Mouse (Mus musculus) lung, embryonic 15.5 days (tissue): Measurements from ENCODE around the gene Gm49398. TPM values are rescaled to one million over a fixed set of nuclear protein-coding genes. Genes with fewer than 3 reads are reported as not detected.

Source experiments
- ATAC-seq: fragments of 200-750 bp; cut with Nextera tagmentation; 2 replicates; pipeline ENCODE4 v1.8.0; 2017; ENCODE audit warnings: moderate number of reproducible peaks, borderline replicate concordance; ENCODE audit not compliant: low FRiP score, low TSS enrichment; ENCODE audit errors: extremely low read depth
- H3K27ac ChIP-seq: fragments of 300-500 bp; sonication (generic); 2 replicates; pipeline ENCODE4 v1.5.1; 2015; ENCODE audit warnings: moderate library complexity, mild to moderate bottlenecking, inconsistent platforms
- H3K27me3 ChIP-seq: fragments of 300-500 bp; sonication (generic); 2 replicates; pipeline ENCODE4 v1.6.1; 2015; ENCODE audit warnings: inconsistent platforms
- H3K36me3 ChIP-seq: fragments of 300-500 bp; sonication (generic); 2 replicates; pipeline ENCODE4 v1.6.1; 2015; ENCODE audit warnings: inconsistent platforms
- H3K4me1 ChIP-seq: fragments of 300-500 bp; sonication (generic); 2 replicates; pipeline ENCODE4 v1.6.1; 2015; ENCODE audit warnings: inconsistent platforms
- H3K4me2 ChIP-seq: fragments of 300-500 bp; sonication (generic); 2 replicates; pipeline ENCODE4 v1.6.1; 2015; ENCODE audit warnings: inconsistent platforms, mild to moderate bottlenecking, moderate library complexity
- H3K4me3 ChIP-seq: fragments of 300-500 bp; sonication (generic); 2 replicates; pipeline ENCODE4 v1.5.1; 2015; ENCODE audit warnings: mild to moderate bottlenecking, inconsistent platforms
- H3K9ac ChIP-seq: fragments of 300-500 bp; sonication (generic); 2 replicates; pipeline ENCODE4 v1.6.1; 2015; ENCODE audit warnings: inconsistent platforms
- H3K9me3 ChIP-seq: fragments of 300-500 bp; sonication (generic); 2 replicates; pipeline ENCODE4 v1.6.1; 2016; ENCODE audit warnings: inconsistent platforms
- WGBS: fragments of 180-500 bp; shearing (Covaris S2); methylation state at CpG from one replicate; pipeline ENCODE4 v1.1.7; 2015; 5-methylcytosine and 5-hydroxymethylcytosine counted together
- microRNA-seq: library from miRNA; unstranded; fragments of <30 nt; microRNA quantifications from one replicate; pipeline ENCODE4, GENCODE M21; 2016
- polyA plus RNA-seq: library from polyadenylated mRNA; unstranded; fragments of >200 nt; fragmentation: Nextera tagmentation; extraction: Ambion mirVana; gene quantifications from 2 replicates; pipeline ENCODE4 v1.2.1, GENCODE M21; 2015

The Gm49398 gene
- not detected in 2 replicates for polyA plus RNA-seq

GRCm38 (mm10) chr13:61288739-61289138 lies at the start of gene Gm49398:
TSS of gene Gm49398 (minus strand) at chr13:61288839.
- 83% methylated on average over 2 of the region's 2 CpGs for WGBS
- Histone ChIP-seq H3K36me3 (no peaks in the 10 kb centered on the region), H3K9me3 (no peaks in the 10 kb centered on the region)

GRCm38 (mm10) chr13:61255258-61255657 lies 33.4 kb downstream of the Gm49398 start, which contains the start of gene Cts8:
TSS of gene Cts8 (minus strand) at chr13:61255358.
- Histone ChIP-seq H3K27ac (no peak within 1 kb of the TSS), H3K4me2 (no peak within 1 kb of the TSS), H3K27me3 (no peaks in the 10 kb centered on the region), H3K9me3 (no peaks in the 10 kb centered on the region), H3K4me1 (no peaks in the 10 kb centered on the region), H3K9ac (no peak within 1 kb of the TSS), H3K36me3 (no peaks in the 10 kb centered on the region), H3K4me3 (no peak within 1 kb of the TSS)
- no peak for ATAC-seq
- WGBS, result 73% methylated on average over 2 of the region's 2 CpGs

More at GRCm38 (mm10) chr13:61288739-61289138, at the start of gene Gm49398:
- no peak for ATAC-seq
- Histone ChIP-seq H3K4me2 (no peak within 1 kb of the TSS), H3K9ac (no peak within 1 kb of the TSS), H3K4me1 (no peaks in the 10 kb centered on the region), H3K27ac (no peak within 1 kb of the TSS), H3K4me3 (no peak within 1 kb of the TSS), H3K27me3 (no peaks in the 10 kb centered on the region)

GRCm38 (mm10) chr13:61241076-61241947 lies 47.3 kb downstream of the Gm49398 start:
- H3K36me3 ChIP-seq, result no peaks in the 10 kb centered on the region
- H3K4me1 ChIP-seq, result no peaks in the 10 kb centered on the region
- H3K27ac ChIP-seq, result no peak overlapping the region
- no peak overlapping the region for H3K4me2 ChIP-seq
- H3K4me3 ChIP-seq, result no peak overlapping the region
- H3K27me3 ChIP-seq, result no peaks in the 10 kb centered on the region
- no peak for ATAC-seq
- H3K9ac ChIP-seq, result no peak overlapping the region
- H3K9me3 ChIP-seq, result no peaks in the 10 kb centered on the region
- WGBS, result 52% methylated on average over 13 of the region's 13 CpGs

- Histone ChIP-seq H3K9ac (no peak within 1 kb of the TSS), H3K27ac (no peak within 1 kb of the TSS), H3K27me3 (no peaks in the 10 kb centered on the region), H3K4me2 (no peak within 1 kb of the TSS), H3K36me3 (no peaks in the 10 kb centered on the region), H3K4me1 (no peaks in the 10 kb centered on the region), H3K4me3 (no peak within 1 kb of the TSS), H3K9me3 (no peaks in the 10 kb centered on the region; the same call in 1 of the 2 replicates)
- 83% methylated on average over 3 of the region's 3 CpGs for WGBS
- no peak for ATAC-seq
Measured at GRCm38 (mm10) chr13:61203310-61203709, 85.3 kb downstream of the Gm49398 start, which contains the start of gene Cts6. TSS of gene Cts6 (minus strand) at chr13:61203410.

Small RNAs within 50 kb of the gene (microRNA-seq; reads per million reads assigned to microRNA genes)
- not detected for gene Gm27704

Other genes with a start within 250 kb of the Gm49398 start
- not detected in 2 replicates for gene Ctsq, start 248.2 kb downstream of the Gm49398 start, polyA plus RNA-seq
- gene Ctsr, start 124.6 kb downstream of the Gm49398 start, polyA plus RNA-seq, result not detected in 2 replicates
- not detected in 2 replicates for gene Cts6, start 85.4 kb downstream of the Gm49398 start, polyA plus RNA-seq
- not detected in 2 replicates for gene Cts8, start 33.5 kb downstream of the Gm49398 start, polyA plus RNA-seq
- gene Cts7, start 69.4 kb upstream of the Gm49398 start, polyA plus RNA-seq, result not detected in 2 replicates